Mouse (Mus musculus): ENCODE results near the gene Ehd4. TPM values are rescaled to one million over a fixed set of nuclear protein-coding genes. Genes with fewer than 3 reads are reported as not detected.
A peak's percentile ranks its signal among the peaks of the same experiment; 100 is the strongest.

Ehd4 gene
- polyA plus RNA-seq, 1 experiment from 2014 or later = 11.9 TPM

- DNase-seq = peak; percentile 64
- no peaks in the 10 kb centered on the region for H3K9me3 ChIP-seq (ENCODE audit: control insufficient read depth, low read length)
- 0 out of 2 replicates have a peak, but pooled peaks cover 2% of the 10 kb centered on the region for H3K4me1 ChIP-seq (ENCODE audit: control insufficient read depth, insufficient read depth, low read length)
- no peak overlapping the region for H3K4me2 ChIP-seq (ENCODE audit: low read length)
- H3K27ac ChIP-seq (replicated peaks; ENCODE audit: low read depth, low read length) = no peak overlapping the region
- no peaks in the 10 kb centered on the region for H3K27me3 ChIP-seq (ENCODE audit: control insufficient read depth, insufficient read depth, low read length)
- no peak overlapping the region for H3K9ac ChIP-seq (replicated peaks; ENCODE audit: low read length)
- no peak overlapping the region for H3K4me3 ChIP-seq (replicated peaks; ENCODE audit: low read depth, low read length)
- 0 out of 2 replicates have a peak, but pooled peaks have one; percentile 31 for ATAC-seq (ENCODE audit: low FRiP score, low TSS enrichment)
- H3K36me3 ChIP-seq (ENCODE audit: control insufficient read depth, insufficient read depth, low read length) = no peaks in the 10 kb centered on the region
- 40% methylated on average over 16 of the region's 16 CpGs for WGBS
These were observed 85.6 kb downstream of the Ehd4 start for GRCm38 (mm10) chr2:120068555-120069465.

- Histone ChIP-seq H3K4me3 (replicated peaks; ENCODE audit: low read depth, low read length) (no peak overlapping the region), H3K27ac (replicated peaks; ENCODE audit: low read depth, low read length) (no peak overlapping the region), H3K36me3 (ENCODE audit: control insufficient read depth, insufficient read depth, low read length) (no peaks in the 10 kb centered on the region), H3K4me2 (ENCODE audit: low read length) (no peak overlapping the region), H3K4me1 (ENCODE audit: control insufficient read depth, insufficient read depth, low read length) (0 out of 2 replicates have a peak, but pooled peaks cover 2% of the 10 kb centered on the region), H3K9ac (replicated peaks; ENCODE audit: low read length) (no peak overlapping the region), H3K9me3 (ENCODE audit: control insufficient read depth, low read length) (no peaks in the 10 kb centered on the region), H3K27me3 (ENCODE audit: control insufficient read depth, insufficient read depth, low read length) (no peaks in the 10 kb centered on the region)
- DNase-seq = no peak
- no peak for ATAC-seq (ENCODE audit: low FRiP score, low TSS enrichment)
- WGBS = 84% methylated on average over 3 of the region's 3 CpGs
These were observed 88.2 kb downstream of the Ehd4 start for GRCm38 (mm10) chr2:120066224-120066623.

- H3K9ac ChIP-seq (replicated peaks; ENCODE audit: low read length) = no peak overlapping the region
- ATAC-seq (ENCODE audit: low FRiP score, low TSS enrichment) (no peak), DNase-seq (no peak)
- H3K27ac ChIP-seq (replicated peaks; ENCODE audit: low read depth, low read length) = no peak overlapping the region
- no peaks in the 10 kb centered on the region for H3K9me3 ChIP-seq (ENCODE audit: control insufficient read depth, low read length)
- no peak overlapping the region for H3K4me3 ChIP-seq (replicated peaks; ENCODE audit: low read depth, low read length)
- WGBS = 90% methylated on average over 10 of the region's 10 CpGs
- H3K27me3 ChIP-seq (ENCODE audit: control insufficient read depth, insufficient read depth, low read length) = no peaks in the 10 kb centered on the region
- no peak overlapping the region for H3K4me2 ChIP-seq (ENCODE audit: low read length)
- H3K4me1 ChIP-seq (ENCODE audit: control insufficient read depth, insufficient read depth, low read length) = 0 out of 2 replicates have a peak, but pooled peaks cover 2% of the 10 kb centered on the region
- no peaks in the 10 kb centered on the region for H3K36me3 ChIP-seq (ENCODE audit: control insufficient read depth, insufficient read depth, low read length)
These were observed 89.2 kb downstream of the Ehd4 start for GRCm38 (mm10) chr2:120065243-120065642.

- no peak overlapping the region for H3K4me2 ChIP-seq (ENCODE audit: low read length)
- 0 out of 2 replicates have a peak, but pooled peaks cover 2% of the 10 kb centered on the region for H3K4me1 ChIP-seq (ENCODE audit: control insufficient read depth, insufficient read depth, low read length)
- no peak overlapping the region for H3K27ac ChIP-seq (replicated peaks; ENCODE audit: low read depth, low read length)
- DNase-seq (no peak), ATAC-seq (ENCODE audit: low FRiP score, low TSS enrichment) (no peak)
- H3K4me3 ChIP-seq (replicated peaks; ENCODE audit: low read depth, low read length) = no peak overlapping the region
- H3K27me3 ChIP-seq (ENCODE audit: control insufficient read depth, insufficient read depth, low read length) = no peaks in the 10 kb centered on the region
- no peaks in the 10 kb centered on the region for H3K9me3 ChIP-seq (ENCODE audit: control insufficient read depth, low read length)
- WGBS = 86% methylated on average over 6 of the region's 6 CpGs
- H3K9ac ChIP-seq (replicated peaks; ENCODE audit: low read length) = no peak overlapping the region
- no peaks in the 10 kb centered on the region for H3K36me3 ChIP-seq (ENCODE audit: control insufficient read depth, insufficient read depth, low read length)
These were observed 89.8 kb downstream of the Ehd4 start for GRCm38 (mm10) chr2:120064639-120065038.

GRCm38 (mm10) chr2:120062248-120062647 lies 92.2 kb downstream of the Ehd4 start:
- Histone ChIP-seq H3K4me3 (replicated peaks; ENCODE audit: low read depth, low read length) (no peak overlapping the region), H3K4me1 (ENCODE audit: control insufficient read depth, insufficient read depth, low read length) (no peaks in the 10 kb centered on the region), H3K27ac (replicated peaks; ENCODE audit: low read depth, low read length) (no peak overlapping the region), H3K36me3 (ENCODE audit: control insufficient read depth, insufficient read depth, low read length) (no peaks in the 10 kb centered on the region), H3K27me3 (ENCODE audit: control insufficient read depth, insufficient read depth, low read length) (no peaks in the 10 kb centered on the region), H3K4me2 (ENCODE audit: low read length) (no peak overlapping the region), H3K9ac (replicated peaks; ENCODE audit: low read length) (no peak overlapping the region), H3K9me3 (ENCODE audit: control insufficient read depth, low read length) (no peaks in the 10 kb centered on the region)
- WGBS = 72% methylated on average over 8 of the region's 8 CpGs
- ATAC-seq (ENCODE audit: low FRiP score, low TSS enrichment) = no peak
- no peak for DNase-seq

GRCm38 (mm10) chr2:120060651-120061050 lies 93.8 kb downstream of the Ehd4 start:
- DNase-seq = no peak
- H3K4me3 ChIP-seq (replicated peaks; ENCODE audit: low read depth, low read length) = no peak overlapping the region
- no peak for ATAC-seq (ENCODE audit: low FRiP score, low TSS enrichment)
- no peaks in the 10 kb centered on the region for H3K36me3 ChIP-seq (ENCODE audit: control insufficient read depth, insufficient read depth, low read length)
- H3K4me2 ChIP-seq (ENCODE audit: low read length) = no peak overlapping the region
- 78% methylated on average over 9 of the region's 9 CpGs for WGBS
- H3K27me3 ChIP-seq (ENCODE audit: control insufficient read depth, insufficient read depth, low read length) = no peaks in the 10 kb centered on the region
- H3K4me1 ChIP-seq (ENCODE audit: control insufficient read depth, insufficient read depth, low read length) = no peaks in the 10 kb centered on the region
- H3K9ac ChIP-seq (replicated peaks; ENCODE audit: low read length) = no peak overlapping the region
- H3K27ac ChIP-seq (replicated peaks; ENCODE audit: low read depth, low read length) = no peak overlapping the region
- no peaks in the 10 kb centered on the region for H3K9me3 ChIP-seq (ENCODE audit: control insufficient read depth, low read length)

GRCm38 (mm10) chr2:120060190-120060589 lies 94.2 kb downstream of the Ehd4 start:
- Histone ChIP-seq H3K27ac (replicated peaks; ENCODE audit: low read depth, low read length) (no peak overlapping the region), H3K4me1 (ENCODE audit: control insufficient read depth, insufficient read depth, low read length) (no peaks in the 10 kb centered on the region), H3K9ac (replicated peaks; ENCODE audit: low read length) (no peak overlapping the region), H3K4me2 (ENCODE audit: low read length) (no peak overlapping the region), H3K4me3 (replicated peaks; ENCODE audit: low read depth, low read length) (no peak overlapping the region), H3K36me3 (ENCODE audit: control insufficient read depth, insufficient read depth, low read length) (no peaks in the 10 kb centered on the region), H3K9me3 (ENCODE audit: control insufficient read depth, low read length) (no peaks in the 10 kb centered on the region), H3K27me3 (ENCODE audit: control insufficient read depth, insufficient read depth, low read length) (no peaks in the 10 kb centered on the region)
- WGBS = 72% methylated on average over 6 of the region's 6 CpGs
- no peak for DNase-seq
- no peak for ATAC-seq (ENCODE audit: low FRiP score, low TSS enrichment)

GRCm38 (mm10) chr2:120059466-120059865 lies 94.9 kb downstream of the Ehd4 start:
- H3K9me3 ChIP-seq (ENCODE audit: control insufficient read depth, low read length) = no peaks in the 10 kb centered on the region
- no peak overlapping the region for H3K27ac ChIP-seq (replicated peaks; ENCODE audit: low read depth, low read length)
- WGBS = 83% methylated on average over 3 of the region's 3 CpGs
- no peaks in the 10 kb centered on the region for H3K4me1 ChIP-seq (ENCODE audit: control insufficient read depth, insufficient read depth, low read length)
- no peak overlapping the region for H3K9ac ChIP-seq (replicated peaks; ENCODE audit: low read length)
- H3K27me3 ChIP-seq (ENCODE audit: control insufficient read depth, insufficient read depth, low read length) = no peaks in the 10 kb centered on the region
- DNase-seq = no peak
- no peak overlapping the region for H3K4me3 ChIP-seq (replicated peaks; ENCODE audit: low read depth, low read length)
- no peaks in the 10 kb centered on the region for H3K36me3 ChIP-seq (ENCODE audit: control insufficient read depth, insufficient read depth, low read length)
- ATAC-seq (ENCODE audit: low FRiP score, low TSS enrichment) = no peak
- H3K4me2 ChIP-seq (ENCODE audit: low read length) = no peak overlapping the region

- Histone ChIP-seq H3K27ac (replicated peaks; ENCODE audit: low read depth, low read length) (no peak overlapping the region), H3K4me2 (ENCODE audit: low read length) (no peak overlapping the region), H3K4me3 (replicated peaks; ENCODE audit: low read depth, low read length) (no peak overlapping the region), H3K9ac (replicated peaks; ENCODE audit: low read length) (no peak overlapping the region), H3K9me3 (ENCODE audit: control insufficient read depth, low read length) (no peaks in the 10 kb centered on the region), H3K27me3 (ENCODE audit: control insufficient read depth, insufficient read depth, low read length) (no peaks in the 10 kb centered on the region), H3K36me3 (ENCODE audit: control insufficient read depth, insufficient read depth, low read length) (no peaks in the 10 kb centered on the region), H3K4me1 (ENCODE audit: control insufficient read depth, insufficient read depth, low read length) (no peaks in the 10 kb centered on the region)
- ATAC-seq (ENCODE audit: low FRiP score, low TSS enrichment) (no peak), DNase-seq (no peak)
- WGBS = 87% methylated on average over 4 of the region's 4 CpGs
These were observed 95.6 kb downstream of the Ehd4 start for GRCm38 (mm10) chr2:120058818-120059217.

All from midbrain, embryonic 14.5 days (tissue).